Mouse (Mus musculus): ENCODE results near the gene Pygl. TPM values are rescaled to one million over a fixed set of nuclear protein-coding genes. Genes with fewer than 3 reads are reported as not detected.
"Not testable (repeated sequence)": the region's sequence is repeated elsewhere in the genome, so short reads cannot be mapped to it uniquely, and the experiment has no call there.

Gene Pygl
- polyA plus RNA-seq, 1 experiment from 2014 or later = 0.03 TPM

GRCm38 (mm10) chr12:70208214-70208613, 23.1 kb downstream of the Pygl start:
- DNase-seq (ENCODE audit: low read depth, low spot score) (no peak), ATAC-seq (no peak)
- H3K27me3 ChIP-seq = peaks cover 6% of the 10 kb centered on the region
- CTCF ChIA-PET = interaction anchor here (1.6 kb wide), 1 partner anchor 11 kb away, joined by 4 read pairs; no protein-coding TSS in a partner anchor
- TF ChIP-seq CTCF (IDR thresholded peaks at IDR 0.05) = no peak
- POLR2A ChIA-PET = no interaction called here
- in situ Hi-C loops (cut with MboI; ENCODE audit: low pct_unique_long_range_greater_than_20kb) = no loop called here

- TF ChIP-seq CTCF (IDR thresholded peaks at IDR 0.05) = no peak
- DNase-seq (ENCODE audit: low read depth, low spot score) = no peak
- in situ Hi-C loops (cut with MboI; ENCODE audit: low pct_unique_long_range_greater_than_20kb) = no loop called here
- POLR2A ChIA-PET = interaction anchor here (1.2 kb wide), 1 partner anchor 12 kb away, joined by 3 read pairs; no protein-coding TSS in a partner anchor
- CTCF ChIA-PET = no interaction called here
- peaks cover 6% of the 10 kb centered on the region for H3K27me3 ChIP-seq
- ATAC-seq = no peak
These were observed 26.9 kb downstream of the Pygl start for GRCm38 (mm10) chr12:70204433-70204832.

- no peak for ATAC-seq
- TF ChIP-seq CTCF (IDR thresholded peaks at IDR 0.05) = no peak
- CTCF ChIA-PET = no interaction called here
- H3K27me3 ChIP-seq = no peaks in the 10 kb centered on the region
- no peak for DNase-seq (ENCODE audit: low read depth, low spot score)
- in situ Hi-C loops (cut with MboI; ENCODE audit: low pct_unique_long_range_greater_than_20kb) = no loop called here
- POLR2A ChIA-PET = no interaction called here
These were observed 29.3 kb downstream of the Pygl start for GRCm38 (mm10) chr12:70201926-70202529.

GRCm38 (mm10) chr12:70196341-70196740, 34.9 kb downstream of the Pygl start:
- ATAC-seq (no peak), DNase-seq (ENCODE audit: low read depth, low spot score) (no peak)
- ChIA-PET CTCF (no interaction called here), POLR2A (no interaction called here)
- no peaks in the 10 kb centered on the region for H3K27me3 ChIP-seq
- in situ Hi-C loops (cut with MboI; ENCODE audit: low pct_unique_long_range_greater_than_20kb) = no loop called here
- no peak for TF ChIP-seq CTCF (IDR thresholded peaks at IDR 0.05)

- POLR2A ChIA-PET = no interaction called here
- no peak for ATAC-seq
- no peak for DNase-seq (ENCODE audit: low read depth, low spot score)
These were observed 35.9 kb downstream of the Pygl start for GRCm38 (mm10) chr12:70195426-70195825.

GRCm38 (mm10) chr12:70192267-70192727, 39.0 kb downstream of the Pygl start:
- ChIA-PET CTCF (interaction anchor here (1.7 kb wide), 1 partner anchor 14 kb away, joined by 5 read pairs; no protein-coding TSS in a partner anchor), POLR2A (no interaction called here)
- ATAC-seq (no peak), DNase-seq (ENCODE audit: low read depth, low spot score) (no peak)
- in situ Hi-C loops (cut with MboI; ENCODE audit: low pct_unique_long_range_greater_than_20kb) = no loop called here
- peaks cover 5% of the 10 kb centered on the region for H3K27me3 ChIP-seq
- no peak for TF ChIP-seq CTCF (IDR thresholded peaks at IDR 0.05)

More at GRCm38 (mm10) chr12:70195426-70195825, 35.9 kb downstream of the Pygl start:
- H3K27me3 ChIP-seq = peaks cover 5% of the 10 kb centered on the region
- in situ Hi-C loops (cut with MboI; ENCODE audit: low pct_unique_long_range_greater_than_20kb) = no loop called here
- CTCF ChIA-PET = no interaction called here
- TF ChIP-seq CTCF (IDR thresholded peaks at IDR 0.05) = no peak

GRCm38 (mm10) chr12:70184173-70184783, 47.0 kb downstream of the Pygl start:
- in situ Hi-C loops (cut with MboI; ENCODE audit: low pct_unique_long_range_greater_than_20kb) = no loop called here
- CTCF ChIA-PET = no interaction called here

GRCm38 (mm10) chr12:70183507-70183906, 47.8 kb downstream of the Pygl start:
- POLR2A ChIA-PET = interaction anchor here (1.5 kb wide), 1 partner anchor 7 kb away, joined by 3 read pairs; no protein-coding TSS in a partner anchor
- DNase-seq (ENCODE audit: low read depth, low spot score); CTCF ChIA-PET; ATAC-seq; in situ Hi-C loops (cut with MboI; ENCODE audit: low pct_unique_long_range_greater_than_20kb): not testable (repeated sequence)
- peaks cover 18% of the 10 kb centered on the region for H3K27me3 ChIP-seq

More at GRCm38 (mm10) chr12:70184173-70184783, 47.0 kb downstream of the Pygl start:
- POLR2A ChIA-PET = no interaction called here
- no peak for TF ChIP-seq CTCF (IDR thresholded peaks at IDR 0.05)
- ATAC-seq (no peak), DNase-seq (ENCODE audit: low read depth, low spot score) (no peak)
- H3K27me3 ChIP-seq = peaks cover 18% of the 10 kb centered on the region

- ChIA-PET POLR2A (no interaction called here), CTCF (interaction anchor here (0.8 to 1.0 kb wide), 2 partner anchors 19 to 209 kb away, joined by 3 read pairs; no protein-coding TSS in a partner anchor)
- ATAC-seq (no peak), DNase-seq (ENCODE audit: low read depth, low spot score) (no peak)
- H3K27me3 ChIP-seq = peaks cover 23% of the 10 kb centered on the region
- in situ Hi-C loops (cut with MboI; ENCODE audit: low pct_unique_long_range_greater_than_20kb) = no loop called here
- no peak for TF ChIP-seq CTCF (IDR thresholded peaks at IDR 0.05)
These were observed 61.3 kb downstream of the Pygl start for GRCm38 (mm10) chr12:70169969-70170368.

- DNase-seq (ENCODE audit: low read depth, low spot score) = no peak
- POLR2A ChIA-PET = no interaction called here
- H3K27me3 ChIP-seq = peaks cover 15% of the 10 kb centered on the region
- no peak for TF ChIP-seq CTCF (IDR thresholded peaks at IDR 0.05)
- ATAC-seq = no peak
- CTCF ChIA-PET = no interaction called here
- in situ Hi-C loops (cut with MboI; ENCODE audit: low pct_unique_long_range_greater_than_20kb) = no loop called here
These were observed 63.3 kb downstream of the Pygl start for GRCm38 (mm10) chr12:70167950-70168349.

GRCm38 (mm10) chr12:70164741-70165140, 66.5 kb downstream of the Pygl start:
- ChIA-PET POLR2A (interaction anchor here (0.6 kb wide), 1 partner anchor 24 kb away, joined by 3 read pairs; no protein-coding TSS in a partner anchor), CTCF (interaction anchor here (1.2 kb wide), 1 partner anchor 45 kb away, joined by 3 read pairs; no protein-coding TSS in a partner anchor)
- peaks cover 5% of the 10 kb centered on the region for H3K27me3 ChIP-seq
- ATAC-seq = no peak
- DNase-seq (ENCODE audit: low read depth, low spot score) = no peak
- in situ Hi-C loops (cut with MboI; ENCODE audit: low pct_unique_long_range_greater_than_20kb) = no loop called here
- no peak for TF ChIP-seq CTCF (IDR thresholded peaks at IDR 0.05)

Data from Patski (cell line).